Comparison of ENCODE assay signal across 8 mouse cellular contexts in the genomic region with DNA sequence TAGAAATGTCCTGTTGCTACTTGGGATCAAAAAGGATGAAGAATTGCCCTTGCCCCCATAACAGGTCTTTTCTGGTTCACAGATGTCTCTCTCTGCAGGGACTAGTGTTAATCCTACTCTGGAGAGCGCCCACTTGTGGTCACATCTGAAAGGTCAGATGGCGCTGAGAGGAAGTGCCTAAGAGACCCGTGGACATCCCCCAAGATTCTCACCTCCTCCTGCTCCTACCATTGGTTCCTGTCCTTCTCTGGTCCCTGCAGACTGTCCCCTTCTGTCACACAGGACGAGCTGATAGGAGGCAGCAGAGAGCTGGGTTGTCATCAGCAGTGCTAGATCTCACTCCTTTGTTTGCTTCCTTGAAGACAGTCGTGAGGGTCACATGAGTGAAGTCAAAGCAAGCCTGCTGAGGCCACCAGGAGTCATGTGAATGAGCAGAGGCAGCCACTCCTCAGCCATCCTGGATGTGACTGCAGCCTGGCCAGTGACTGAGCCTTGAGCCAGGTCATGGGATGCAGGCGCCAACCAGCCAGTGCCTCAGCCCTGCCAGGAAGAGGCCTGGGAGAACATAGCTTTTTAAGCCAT.
DNase-seq lines count a peak whose midpoint lies in the region; TF ChIP-seq lines count a peak whose summit lies in the region.
"Had no signal": no experiment of that assay in that cellular context is flagged by ENCODE, and none has a peak within 500 bp of the region (broad histone marks: within the 10 kb centered on the region; RNA-seq: fewer than 3 reads in every experiment).

No protein-coding gene starts in this region.

- peak; percentile 60 for TF ChIP-seq CTCF in left cerebral cortex, adult 2 months (IDR thresholded peaks at IDR 0.05)

- DNase-seq in left cerebral cortex, adult 2 months (ENCODE audit: extremely low spot score in 1 of 2, low spot score in 2 of 2): no peak
- no peak for DNase-seq in left cerebral cortex, postnatal 36 days (ENCODE audit: low spot score in 2 of 2)
- peak; percentile 68 for DNase-seq in R1 (ENCODE audit: low read depth, low spot score)
- DNase-seq in c-Kit-positive CD71-negative TER-119-negative erythroid progenitor cells, embryonic 14.5 days (ENCODE audit: low read depth): peak; percentile 29
- DNase-seq in heart, postnatal 36 days: peak; percentile 29 to 57
- DNase-seq in lung, postnatal 14 days: peak; percentile 62
- DNase-seq in frontal cortex, postnatal 36 days (ENCODE audit: low spot score in 2 of 2): no peak

- H3K27ac ChIP-seq in left cerebral cortex, adult 2 months: no peak overlapping the region
- H3K27ac ChIP-seq: macrophage had no signal

- intact Hi-C loops in left cerebral cortex, adult 2 months (cut with DNase I): loop anchor here (5.0 to 10.0 kb wide), 3 partner anchors 92 to 400 kb away; no protein-coding TSS in a partner anchor
- intact Hi-C loops in left cerebral cortex, postnatal 36 days (cut with DNase I): no loop called here
- intact Hi-C loops in heart, postnatal 36 days (cut with DNase I): loop anchor here (1.0 to 10.0 kb wide), 2 partner anchors 111 to 470 kb away; partner anchors contain the start of gene Ptpru

- no peak overlapping the region for H3K4me3 ChIP-seq in left cerebral cortex, adult 2 months

Comparison
In these comparisons a context has a peak if more than half of its experiments do, and no peak if none do; other contexts are left out.
1. DNase-seq: peak in R1 (single experiment), c-Kit-positive CD71-negative TER-119-negative erythroid progenitor cells, embryonic 14.5 days (single experiment), heart, postnatal 36 days (2 of 2) and lung, postnatal 14 days (single experiment); none in left cerebral cortex, adult 2 months (0 of 2), left cerebral cortex, postnatal 36 days (0 of 2) and frontal cortex, postnatal 36 days (0 of 2).